Mouse (Mus musculus) lung, embryonic 14.5 days (tissue): ENCODE data around the gene Ctnnbip1. TPM values are rescaled to one million over a fixed set of nuclear protein-coding genes. Genes with fewer than 3 reads are reported as not detected.

Experiments
- ATAC-seq: fragments of 200-750 bp; cut with Nextera tagmentation; 2 replicates; pipeline ENCODE4 v1.8.0; 2017; ENCODE audit warnings: mild to moderate bottlenecking, moderate TSS enrichment, moderate library complexity; ENCODE audit not compliant: insufficient read depth
- DNase-seq: peaks from one replicate; pipeline ENCODE4 v3.0.0-alpha.2; 2015
- H3K27ac ChIP-seq: fragments of 300-500 bp; sonication (generic); 2 replicates; pipeline ENCODE4 v1.5.1; 2014; ENCODE audit warnings: low read depth, mild to moderate bottlenecking, moderate library complexity
- H3K27me3 ChIP-seq: fragments of 300-500 bp; sonication (generic); 2 replicates; pipeline ENCODE4 v1.6.1; 2014; ENCODE audit warnings: low read length, control low read depth; ENCODE audit not compliant: insufficient read depth
- H3K36me3 ChIP-seq: fragments of 300-500 bp; sonication (generic); 2 replicates; pipeline ENCODE4 v1.6.1; 2014; ENCODE audit warnings: control low read depth; ENCODE audit not compliant: insufficient read depth
- H3K4me1 ChIP-seq: fragments of 300-500 bp; sonication (generic); 2 replicates; pipeline ENCODE4 v1.6.1; 2014; ENCODE audit warnings: antibody characterized with exemption, control low read depth; ENCODE audit not compliant: insufficient read depth
- H3K4me2 ChIP-seq: fragments of 300-500 bp; sonication (generic); 2 replicates; pipeline ENCODE4 v1.6.1; 2014; ENCODE audit warnings: mild to moderate bottlenecking
- H3K4me3 ChIP-seq: fragments of 300-500 bp; sonication (generic); 2 replicates; pipeline ENCODE4 v1.5.1; 2014; ENCODE audit warnings: low read depth, low read length
- H3K9ac ChIP-seq: fragments of 300-500 bp; sonication (generic); 2 replicates; pipeline ENCODE4 v1.6.1; 2014
- H3K9me3 ChIP-seq: fragments of 300-500 bp; sonication (generic); 2 replicates; pipeline ENCODE4 v1.6.1; 2016; ENCODE audit warnings: low read depth, low read length, control low read depth
- CTCF ChIP-seq: IDR thresholded peaks from 2 replicates; pipeline ENCODE4 v1.5.1; 2016; ENCODE audit warnings: antibody characterized with exemption, low read depth
- WGBS: fragments of 180-500 bp; shearing (Covaris S2); extraction: QIAGEN DNeasy Blood & Tissue Kit; methylation state at CpG from one replicate; pipeline ENCODE4 v1.1.7; 2014; 5-methylcytosine and 5-hydroxymethylcytosine counted together
- polyA plus RNA-seq: library from polyadenylated mRNA; unstranded; fragments of >200 nt; fragmentation: Nextera tagmentation; extraction: Ambion mirVana; gene quantifications from 2 replicates; pipeline ENCODE4 v1.2.1, GENCODE M21; 2014

Ctnnbip1 gene
- polyA plus RNA-seq, 1 experiment from 2014 or later: 65.4 TPM

- no peak for TF ChIP-seq CTCF
- H3K27ac ChIP-seq: no peak overlapping the region
- H3K36me3 ChIP-seq: no peaks in the 10 kb centered on the region
- H3K4me1 ChIP-seq: peaks cover 12% of the 10 kb centered on the region; the same call in 1 of the 2 replicates
- ATAC-seq (no peak), DNase-seq (no peak)
- 66% methylated on average over 10 of the region's 10 CpGs for WGBS
- H3K9ac ChIP-seq: no peak overlapping the region
- H3K4me2 ChIP-seq: no peak overlapping the region
- H3K4me3 ChIP-seq: no peak overlapping the region
- no peaks in the 10 kb centered on the region for H3K9me3 ChIP-seq
- H3K27me3 ChIP-seq: no peaks in the 10 kb centered on the region
These were observed 3.2 kb downstream of the Ctnnbip1 start for GRCm38 (mm10) chr4:149521258-149521657.

DNA sequence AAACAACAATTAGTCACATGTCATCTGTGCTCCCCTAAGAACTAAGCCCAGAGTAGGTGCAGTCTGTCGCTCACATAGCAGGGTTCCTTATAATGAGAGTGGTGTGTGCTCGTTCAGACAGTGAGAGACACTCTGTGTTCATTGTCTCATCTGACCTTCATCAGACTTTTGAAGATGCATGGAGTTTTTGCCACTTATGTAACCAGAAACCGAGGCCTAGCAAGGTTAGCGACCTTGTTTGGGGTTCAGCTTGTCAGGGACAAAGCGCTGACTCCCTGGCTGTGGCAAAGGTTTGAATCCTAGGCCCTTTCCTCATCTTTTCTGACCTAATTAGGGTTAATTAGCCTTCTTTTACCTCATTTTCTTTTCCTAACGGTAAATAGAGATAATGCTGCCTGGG is 5.9 kb downstream of the Ctnnbip1 start:
- TF ChIP-seq CTCF: no peak
- Histone ChIP-seq H3K27ac (no peak overlapping the region), H3K4me3 (no peak overlapping the region), H3K9me3 (no peaks in the 10 kb centered on the region), H3K4me2 (no peak overlapping the region), H3K27me3 (no peaks in the 10 kb centered on the region), H3K4me1 (peaks cover 9% of the 10 kb centered on the region; the same call in 1 of the 2 replicates), H3K9ac (no peak overlapping the region), H3K36me3 (no peaks in the 10 kb centered on the region)
- no peak for ATAC-seq
- WGBS: 85% methylated on average over 6 of the region's 6 CpGs
- DNase-seq: no peak

GRCm38 (mm10) chr4:149525170-149525569 is 7.1 kb downstream of the Ctnnbip1 start:
- ATAC-seq: no peak
- no peaks in the 10 kb centered on the region for H3K36me3 ChIP-seq
- TF ChIP-seq CTCF: no peak
- H3K4me2 ChIP-seq: no peak overlapping the region
- H3K27me3 ChIP-seq: no peaks in the 10 kb centered on the region
- DNase-seq: no peak
- no peak overlapping the region for H3K9ac ChIP-seq
- no peak overlapping the region for H3K27ac ChIP-seq
- WGBS: 81% methylated on average over 4 of the region's 4 CpGs
- no peak overlapping the region for H3K4me3 ChIP-seq
- no peaks in the 10 kb centered on the region for H3K9me3 ChIP-seq
- peaks cover 3% of the 10 kb centered on the region; the same call in 1 of the 2 replicates for H3K4me1 ChIP-seq

DNA sequence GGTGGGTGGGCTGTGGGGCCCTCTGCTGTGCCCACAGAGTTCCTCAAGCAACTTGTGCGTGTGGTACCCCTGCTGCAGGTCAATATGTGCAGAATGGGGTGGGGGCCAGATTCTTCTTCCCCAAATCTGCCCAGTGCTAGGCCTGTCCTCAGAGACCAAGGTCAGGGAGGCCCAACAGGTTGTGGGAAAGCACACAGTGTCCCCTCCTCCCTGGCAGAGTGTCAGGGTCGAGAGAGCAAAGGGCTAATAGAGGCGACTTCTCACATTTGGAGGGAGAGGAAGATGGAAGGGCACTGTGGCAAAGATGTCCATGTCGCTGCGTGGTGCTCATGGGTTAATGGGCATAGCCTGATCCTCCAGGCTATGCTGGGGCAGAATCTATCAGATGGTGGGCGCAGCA is 7.8 kb downstream of the Ctnnbip1 start:
- Histone ChIP-seq H3K4me3 (no peak overlapping the region), H3K27ac (no peak overlapping the region), H3K36me3 (no peaks in the 10 kb centered on the region), H3K9me3 (no peaks in the 10 kb centered on the region), H3K4me2 (no peak overlapping the region), H3K27me3 (no peaks in the 10 kb centered on the region), H3K4me1 (peaks cover 3% of the 10 kb centered on the region; the same call in 1 of the 2 replicates), H3K9ac (no peak overlapping the region)
- ATAC-seq (no peak), DNase-seq (no peak)
- TF ChIP-seq CTCF: no peak
- WGBS: 68% methylated on average over 6 of the region's 6 CpGs

DNA sequence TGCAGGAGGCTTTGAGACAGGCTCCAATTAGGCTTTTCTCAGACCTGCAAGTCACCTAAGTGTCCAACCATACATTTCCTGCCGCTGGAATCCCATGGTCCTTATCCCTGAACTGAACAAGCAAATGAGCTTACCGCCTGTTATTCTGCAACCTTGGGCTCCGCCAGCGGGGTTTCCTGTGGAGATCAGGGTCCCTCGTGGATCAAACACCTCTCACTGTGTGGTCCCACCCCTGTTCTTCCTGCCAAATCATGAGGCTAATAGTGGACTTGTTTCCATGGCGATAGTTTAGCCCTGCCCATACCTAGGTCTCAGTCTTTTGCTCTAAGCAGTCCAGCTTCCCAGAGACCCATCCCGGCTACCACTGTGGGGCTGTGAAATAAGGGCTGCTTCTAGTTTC is 8.3 kb downstream of the Ctnnbip1 start:
- Histone ChIP-seq H3K27ac (no peak overlapping the region), H3K9me3 (no peaks in the 10 kb centered on the region), H3K9ac (no peak overlapping the region), H3K4me3 (no peak overlapping the region), H3K4me2 (no peak overlapping the region), H3K4me1 (peaks cover 3% of the 10 kb centered on the region; the same call in 1 of the 2 replicates), H3K36me3 (no peaks in the 10 kb centered on the region), H3K27me3 (no peaks in the 10 kb centered on the region)
- DNase-seq (peak; percentile 43), ATAC-seq (no peak)
- 35% methylated on average over 7 of the region's 7 CpGs for WGBS
- TF ChIP-seq CTCF: no peak

- 64% methylated on average over 15 of the region's 15 CpGs for WGBS
- Histone ChIP-seq H3K9me3 (no peaks in the 10 kb centered on the region), H3K27ac (0 out of 2 replicates have a peak overlapping the region, but pooled peaks have one; percentile 31), H3K36me3 (no peaks in the 10 kb centered on the region), H3K27me3 (no peaks in the 10 kb centered on the region), H3K4me1 (no peaks in the 10 kb centered on the region; the same call in 1 of the 2 replicates), H3K9ac (no peak overlapping the region), H3K4me2 (no peak overlapping the region), H3K4me3 (no peak overlapping the region)
- TF ChIP-seq CTCF: no peak
- ATAC-seq (no peak), DNase-seq (no peak)
These were observed 9.8 kb downstream of the Ctnnbip1 start for GRCm38 (mm10) chr4:149527621-149528354.

DNA sequence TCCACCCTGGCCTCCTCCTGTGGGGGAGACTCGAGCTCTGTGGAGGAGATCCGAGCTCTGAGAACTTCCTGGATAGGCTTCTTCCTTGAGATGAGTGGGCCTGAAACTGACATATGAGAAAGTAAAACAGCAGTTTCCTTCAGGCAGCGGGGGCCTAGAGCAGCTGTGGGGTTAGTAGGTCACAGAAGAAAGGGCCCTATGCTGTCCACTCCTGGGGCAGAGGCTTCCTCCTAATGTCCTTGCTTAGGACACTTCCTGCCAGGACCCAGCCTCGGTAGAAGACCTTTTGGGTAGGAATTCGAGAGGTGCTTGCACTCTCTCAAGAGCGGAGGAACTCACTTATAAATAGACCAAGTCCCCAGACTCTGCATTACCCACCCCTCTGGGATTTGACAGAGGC is 11.7 kb downstream of the Ctnnbip1 start:
- H3K4me2 ChIP-seq: no peak overlapping the region
- no peak overlapping the region for H3K9ac ChIP-seq
- H3K27ac ChIP-seq: peak overlapping the region; percentile 36; the same call in 1 of the 2 replicates
- H3K27me3 ChIP-seq: no peaks in the 10 kb centered on the region
- no peak for DNase-seq
- H3K4me1 ChIP-seq: no peaks in the 10 kb centered on the region; the same call in 1 of the 2 replicates
- no peak overlapping the region for H3K4me3 ChIP-seq
- 47% methylated on average over 6 of the region's 6 CpGs for WGBS
- no peak for TF ChIP-seq CTCF
- no peaks in the 10 kb centered on the region for H3K36me3 ChIP-seq
- H3K9me3 ChIP-seq: no peaks in the 10 kb centered on the region
- ATAC-seq: no peak
